Mouse (Mus musculus): ENCODE measurements around the gene Tmem30a.

The Tmem30a gene

DNA sequence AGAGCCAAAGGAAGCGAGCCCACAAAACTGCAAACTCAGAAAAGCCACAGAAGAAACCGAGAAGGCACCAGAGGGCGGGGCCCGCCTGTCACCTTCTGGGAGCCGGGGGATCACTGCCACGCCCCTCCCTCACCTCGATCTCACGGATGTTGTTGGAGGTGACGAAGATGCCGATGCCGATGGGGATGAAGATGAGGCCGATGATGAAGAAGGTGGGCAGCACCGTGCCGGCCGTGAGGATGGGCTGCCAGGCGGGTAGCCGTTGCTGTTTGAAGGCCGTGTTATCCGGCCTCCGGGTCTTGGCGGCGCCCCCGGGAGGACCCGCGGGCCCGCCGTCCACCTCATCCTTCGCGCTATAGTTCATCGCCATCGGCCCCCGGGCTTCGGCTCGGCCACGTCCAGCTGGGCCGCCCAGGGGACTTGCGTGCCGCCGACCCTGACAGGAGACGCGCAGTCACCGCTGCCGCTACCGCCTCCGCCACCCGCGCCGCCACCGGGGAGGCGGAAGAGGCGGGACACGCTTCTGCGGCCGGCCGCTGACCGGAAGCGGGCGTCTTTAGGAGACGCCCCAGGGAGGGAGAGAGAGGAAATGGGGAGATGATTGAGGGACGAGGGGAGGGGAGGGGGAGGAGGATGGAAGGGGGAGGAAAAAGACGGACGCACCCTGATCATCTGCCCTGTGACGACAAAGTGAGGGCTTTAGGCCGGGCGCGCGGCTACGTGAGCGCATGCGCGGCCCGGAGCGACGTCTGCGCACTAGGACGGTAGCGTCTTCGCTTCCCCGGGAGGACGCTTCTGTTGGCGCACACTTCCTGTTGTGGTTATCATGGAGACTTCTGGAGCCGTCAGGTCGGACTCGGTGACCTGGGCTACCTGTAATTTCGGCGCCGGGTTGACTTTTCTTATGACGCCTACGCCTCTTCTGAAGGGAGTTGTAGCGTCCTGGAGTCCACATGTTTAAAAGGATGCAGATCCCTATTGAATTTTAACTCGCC, at the start of gene Tmem30a:
TSS of gene Tmem30a (minus strand) at position 667 of the 995 bp plus-strand sequence.
- in situ Hi-C loops (cut with MseI, MboI) = no loop called here

DNA sequence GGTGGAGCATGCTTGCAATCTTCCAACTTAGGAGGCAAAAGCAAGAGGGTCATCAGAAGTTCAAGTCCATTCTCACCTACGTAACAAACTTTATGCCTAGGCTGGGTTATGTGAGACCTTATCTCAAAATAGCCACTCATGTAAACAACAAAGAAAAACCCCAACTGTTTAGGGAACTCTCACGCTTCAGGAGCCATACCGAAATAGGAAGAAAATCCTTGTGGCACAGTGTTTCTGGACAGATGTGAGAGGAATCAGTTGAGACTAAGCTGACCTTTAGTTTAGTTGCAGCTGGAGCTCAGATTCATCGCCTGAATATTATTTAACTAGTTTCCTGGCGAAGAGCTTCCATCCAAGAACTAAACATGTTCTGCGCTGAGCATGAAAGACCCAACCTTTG, 49.3 kb upstream of the Tmem30a start:
- in situ Hi-C loops (cut with MseI, MboI) = no loop called here

DNA sequence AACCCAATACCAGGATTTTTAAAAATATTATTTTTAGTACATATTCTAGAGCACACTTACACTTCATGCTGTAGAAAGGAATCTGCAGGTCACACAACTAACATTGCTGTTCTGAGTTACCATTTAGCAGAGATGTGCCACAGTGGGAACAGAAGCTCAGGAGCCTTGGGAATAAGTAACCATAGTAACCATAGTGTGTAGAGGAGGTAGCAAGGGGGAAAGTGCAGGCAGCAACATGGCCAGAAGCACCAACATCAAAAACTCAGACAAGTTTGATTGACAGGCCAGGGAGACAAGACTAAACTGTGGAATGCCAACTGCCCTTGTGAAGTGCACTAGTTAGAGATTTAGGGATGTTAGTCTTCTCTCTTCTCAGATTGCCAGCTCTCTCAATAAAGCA, 48.7 kb upstream of the Tmem30a start:
- in situ Hi-C loops (cut with MseI, MboI) = no loop called here

DNA sequence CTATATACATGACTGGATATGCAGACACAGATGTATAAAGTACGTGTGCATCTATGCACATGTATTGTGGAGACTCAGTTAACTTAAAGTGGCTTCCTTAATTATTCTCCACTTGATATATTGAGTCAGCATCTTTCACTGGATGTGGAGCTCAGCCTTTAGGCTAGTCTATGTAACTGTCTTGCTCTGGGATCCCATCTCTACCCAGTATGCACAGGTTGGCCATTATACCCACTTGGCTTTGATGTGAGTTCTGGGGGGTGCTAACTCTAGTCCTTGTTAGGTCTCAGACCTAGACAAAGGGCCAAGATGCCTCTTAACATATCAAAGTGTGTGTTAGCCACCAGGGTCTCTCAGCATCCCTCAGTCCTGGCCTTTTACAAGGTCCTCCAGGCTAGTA, 38.0 kb upstream of the Tmem30a start:
- in situ Hi-C loops (cut with MseI, MboI) = no loop called here

- in situ Hi-C loops (cut with MseI, MboI) = no loop called here
Measured at GRCm38 (mm10) chr9:79830874-79831273, 37.6 kb upstream of the Tmem30a start.

DNA sequence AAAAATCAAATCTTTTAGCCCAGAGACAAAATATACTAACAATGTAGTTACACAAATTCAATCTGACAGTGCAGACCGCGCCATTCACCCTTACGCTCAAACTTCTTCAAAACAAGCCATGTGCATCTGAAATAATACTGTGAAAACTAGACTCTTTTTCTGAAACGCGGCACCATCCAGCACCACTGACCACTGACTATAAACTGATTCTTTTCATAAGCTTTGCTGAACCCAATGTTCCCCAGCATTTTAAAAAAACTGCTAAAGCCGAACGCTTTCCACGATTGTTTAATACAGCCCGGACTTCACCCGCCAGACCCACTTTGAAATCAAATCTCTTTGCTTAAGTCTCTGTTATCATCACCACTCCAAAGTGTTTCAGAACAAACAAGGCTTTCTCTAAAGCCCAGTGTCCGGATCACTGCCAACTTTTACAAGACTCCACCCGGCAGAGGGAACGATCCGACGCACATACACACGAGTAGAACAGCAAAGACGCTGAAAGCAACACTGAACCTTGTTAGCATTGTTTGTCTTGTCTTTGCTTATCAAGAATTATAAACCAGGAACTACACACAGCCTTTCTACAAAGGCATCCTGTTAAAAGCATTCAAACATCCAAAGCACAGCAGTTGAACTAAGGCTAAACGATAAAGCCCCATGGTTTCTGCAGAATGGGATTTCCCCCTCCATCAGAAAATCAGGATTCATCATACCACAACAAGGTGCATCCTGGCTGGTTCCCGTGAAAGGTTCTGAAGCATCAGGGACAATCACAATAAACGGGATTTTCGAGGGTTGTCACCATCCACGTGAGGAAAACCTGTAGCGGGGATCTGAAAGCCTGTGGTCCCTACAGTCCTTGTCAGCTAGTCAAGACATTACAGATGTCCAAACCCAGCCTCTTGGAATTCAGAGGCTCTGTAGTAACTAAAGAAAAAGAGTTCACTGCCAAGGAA, 36.8 kb upstream of the Tmem30a start:
- in situ Hi-C loops (cut with MseI, MboI) = no loop called here

GRCm38 (mm10) chr9:79827072-79827471, 33.8 kb upstream of the Tmem30a start:
- in situ Hi-C loops (cut with MseI, MboI) = no loop called here

GRCm38 (mm10) chr9:79825526-79825925, 32.2 kb upstream of the Tmem30a start:
- in situ Hi-C loops (cut with MseI, MboI) = no loop called here

DNA sequence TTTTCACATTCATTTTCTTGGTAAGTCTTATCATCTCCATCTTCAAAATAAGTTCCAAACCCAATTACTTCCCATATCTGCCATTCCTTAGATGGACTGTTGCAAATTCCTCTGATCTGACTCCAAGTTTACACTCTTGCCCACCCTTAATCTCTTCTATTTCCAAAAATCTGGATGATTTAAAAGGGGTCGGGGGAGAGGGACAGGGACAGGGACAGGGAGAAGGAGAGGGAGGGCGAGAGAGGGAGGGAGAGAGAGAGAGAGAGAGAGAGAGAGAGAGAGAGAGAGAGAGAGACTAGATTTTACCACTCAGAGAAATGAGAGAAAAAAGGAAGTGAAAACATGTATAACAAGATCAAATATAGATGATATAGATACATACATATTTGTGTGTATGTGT, 30.5 kb upstream of the Tmem30a start:
- in situ Hi-C loops (cut with MseI, MboI) = no loop called here

DNA sequence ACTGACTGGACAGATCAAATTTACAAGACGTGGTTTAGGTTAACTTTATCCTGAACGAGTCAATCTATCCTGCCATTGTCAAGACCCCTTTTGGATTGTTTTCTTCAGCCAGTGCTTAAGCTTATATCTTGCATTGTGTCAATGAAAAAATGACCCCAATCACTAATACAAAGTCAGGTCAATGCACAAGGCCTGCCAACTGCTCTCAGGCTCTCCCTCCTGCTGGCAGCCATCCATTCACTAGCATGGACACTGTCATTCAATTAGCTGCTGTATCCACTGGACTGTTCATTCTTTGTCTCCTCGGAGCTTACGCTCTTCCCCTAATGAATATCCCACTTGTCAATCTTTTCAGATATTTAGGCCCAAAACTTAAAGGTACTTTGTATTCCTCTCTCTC, 30.1 kb upstream of the Tmem30a start:
- in situ Hi-C loops (cut with MseI, MboI) = no loop called here

- in situ Hi-C loops (cut with MseI, MboI) = no loop called here
Measured at GRCm38 (mm10) chr9:79816464-79816863, 23.2 kb upstream of the Tmem30a start.

DNA sequence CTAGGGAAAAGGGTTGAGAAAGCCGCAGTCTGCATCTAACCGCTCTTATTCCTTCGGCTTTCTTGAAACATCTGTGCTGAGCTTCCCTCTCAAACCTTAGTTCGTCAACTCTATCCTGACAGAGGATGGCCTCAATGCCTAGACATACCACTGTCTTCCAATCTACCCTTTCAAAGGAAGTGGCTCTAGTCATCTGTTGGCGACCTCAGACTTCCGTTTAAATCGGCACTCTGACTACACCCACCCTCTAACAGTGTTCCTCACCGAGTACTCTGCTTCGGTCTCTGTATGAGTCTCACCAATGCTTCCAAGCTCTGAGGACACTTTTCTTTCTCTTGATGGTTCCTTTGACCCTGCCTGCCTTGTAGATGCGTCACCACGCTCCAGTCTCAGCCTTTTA, 22.7 kb upstream of the Tmem30a start:
- in situ Hi-C loops (cut with MseI, MboI) = no loop called here

- in situ Hi-C loops (cut with MseI, MboI) = no loop called here
Measured at GRCm38 (mm10) chr9:79814592-79814991, 21.3 kb upstream of the Tmem30a start.

DNA sequence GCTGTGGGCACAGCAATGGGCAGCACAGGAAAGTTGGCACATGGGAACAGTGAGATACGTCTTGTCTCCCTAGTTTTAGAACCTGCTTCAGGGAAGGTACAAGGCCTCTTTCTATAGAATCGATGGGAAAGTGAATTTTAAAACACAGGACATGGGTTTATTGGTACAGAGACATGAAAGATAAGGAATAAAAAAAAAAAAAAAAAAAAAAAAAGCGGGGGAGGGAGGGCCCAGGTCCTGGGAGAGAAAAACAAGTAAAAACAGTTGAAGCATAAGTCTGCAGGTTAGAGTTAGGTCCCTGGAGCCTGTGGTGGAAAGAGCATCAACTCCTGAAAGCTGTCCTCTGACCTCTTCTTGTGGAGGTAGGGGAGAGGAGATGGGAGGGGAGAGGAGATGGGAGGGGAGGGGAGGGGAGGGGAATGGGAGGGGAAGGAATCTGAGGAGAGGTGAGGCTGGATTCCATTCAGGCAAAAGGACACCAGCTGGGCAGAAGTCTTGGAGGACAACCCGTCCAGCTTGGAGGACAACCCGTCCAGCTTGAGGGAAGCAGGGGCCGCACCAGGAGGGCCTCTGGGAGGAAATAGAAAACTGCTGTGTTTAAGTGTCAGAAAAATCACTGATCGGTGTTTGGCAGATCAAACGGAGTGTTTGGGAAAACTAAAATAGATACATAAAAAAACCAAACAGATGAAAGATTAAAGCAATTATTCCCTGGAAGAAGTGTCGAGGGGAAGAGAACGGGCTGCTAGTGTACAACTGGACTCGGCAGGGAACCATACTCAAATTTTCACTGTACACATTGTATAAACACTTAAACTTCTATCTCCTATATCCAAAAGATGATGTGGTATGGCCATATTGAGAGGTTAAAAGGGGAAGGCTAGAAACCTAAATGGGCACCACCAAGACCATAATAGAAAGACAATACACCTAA, 17.9 kb upstream of the Tmem30a start:
- in situ Hi-C loops (cut with MseI, MboI) = no loop called here

- in situ Hi-C loops (cut with MseI, MboI) = no loop called here
Measured at GRCm38 (mm10) chr9:79810534-79810933, 17.2 kb upstream of the Tmem30a start.

DNA sequence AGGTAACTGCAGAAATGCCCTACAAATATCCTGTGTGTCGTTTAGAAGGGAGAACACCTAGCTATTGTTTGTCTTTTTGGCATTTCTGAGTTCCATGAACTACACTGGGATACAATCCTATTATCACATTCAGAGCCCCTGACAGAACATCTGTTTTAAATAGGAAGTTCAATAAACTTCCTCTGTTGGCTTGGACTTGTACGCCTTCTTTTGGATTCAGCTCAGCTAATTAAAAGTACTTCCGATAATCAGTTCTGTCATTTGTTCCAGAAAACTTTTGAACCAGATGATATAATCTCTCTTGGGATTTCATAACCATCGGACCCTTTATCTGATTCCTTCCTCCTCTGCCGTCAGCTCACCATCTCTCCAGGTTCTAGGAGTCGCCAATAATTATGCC, 16.1 kb upstream of the Tmem30a start:
- in situ Hi-C loops (cut with MseI, MboI) = loop anchor here (5.0 to 10.0 kb wide), 2 partner anchors 193 to 195 kb away; no protein-coding TSS in a partner anchor

DNA sequence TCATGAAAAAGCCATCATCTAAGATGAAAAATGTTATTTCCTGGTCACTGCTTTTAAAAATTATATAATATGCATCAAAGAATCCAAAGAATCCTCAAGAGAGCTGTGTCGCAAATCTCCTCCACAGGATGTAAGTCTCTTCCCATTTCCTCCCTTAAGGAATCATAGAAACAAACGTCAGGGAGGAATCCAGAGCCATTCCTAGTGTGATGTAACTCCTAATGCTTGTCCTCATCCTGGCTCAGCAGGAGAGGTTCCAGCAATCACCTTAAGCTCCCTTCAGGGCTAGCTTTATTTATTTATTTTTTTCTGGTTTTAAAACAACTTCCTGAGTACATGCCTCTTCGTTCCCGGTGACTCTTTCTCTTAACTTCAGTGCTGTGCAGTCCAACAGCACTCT, 13.9 kb upstream of the Tmem30a start:
- in situ Hi-C loops (cut with MseI, MboI) = loop anchor here (5.0 to 10.0 kb wide), 2 partner anchors 195 to 198 kb away; no protein-coding TSS in a partner anchor

- in situ Hi-C loops (cut with MseI, MboI) = loop anchor here (5.0 to 10.0 kb wide), 2 partner anchors 196 to 198 kb away; no protein-coding TSS in a partner anchor
Measured at GRCm38 (mm10) chr9:79806317-79807075, 13.2 kb upstream of the Tmem30a start.

GRCm38 (mm10) chr9:79805426-79805825, 12.1 kb upstream of the Tmem30a start:
- in situ Hi-C loops (cut with MseI, MboI) = loop anchor here (5.0 to 10.0 kb wide), 2 partner anchors 197 to 199 kb away; no protein-coding TSS in a partner anchor

Measured in mouse trophoblast stem cell (cell line).